Mouse (Mus musculus) thymus, postnatal 36 days (tissue): ENCODE data around the gene Gadd45a.

Source experiments
- DNase-seq, 2 experiments: peaks; one replicate each; pipeline ENCODE4 v3.0.0; 2022; ENCODE audit warnings: mixed read lengths in 2 of 2

The Gadd45a gene

GRCm38 (mm10) chr6:67036837-67037628, at the start of gene Gadd45a:
TSS of gene Gadd45a (minus strand) at chr6:67037457.
- DNase-seq: peak; percentile 95 to 98

DNA sequence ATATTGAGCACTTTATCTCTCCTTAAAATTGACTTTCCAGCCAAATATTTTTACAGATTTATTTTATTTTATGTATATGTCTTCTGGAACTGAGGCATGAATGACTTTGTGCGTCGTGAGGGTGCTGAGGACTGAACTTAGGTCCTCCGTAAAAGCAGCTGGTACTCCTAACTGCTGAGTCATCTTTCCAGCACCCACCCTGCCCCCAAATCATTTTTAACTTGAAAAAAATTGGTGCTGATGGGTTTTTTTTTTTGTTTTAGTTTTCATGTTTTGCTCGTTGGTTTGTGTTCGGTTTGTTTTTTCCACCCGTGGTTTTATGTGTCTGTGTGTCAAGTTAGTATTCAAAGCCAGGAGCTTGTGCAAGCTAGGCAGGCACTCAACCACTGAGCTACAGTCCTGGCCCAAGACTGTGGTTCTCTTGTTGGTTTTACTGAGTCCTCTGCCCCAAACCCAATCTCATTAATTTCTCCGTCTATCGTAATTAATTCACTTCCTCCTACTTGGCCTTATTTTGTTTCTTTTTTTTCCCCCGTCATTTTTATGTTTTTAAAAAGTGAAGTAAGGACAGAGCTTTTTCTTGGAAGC, 48.7 kb upstream of the Gadd45a start:
- DNase-seq: no peak

GRCm38 (mm10) chr6:67084465-67084864, 47.2 kb upstream of the Gadd45a start:
- DNase-seq: no peak

- DNase-seq: no peak
These were observed 43.9 kb upstream of the Gadd45a start for GRCm38 (mm10) chr6:67081141-67081540.

DNA sequence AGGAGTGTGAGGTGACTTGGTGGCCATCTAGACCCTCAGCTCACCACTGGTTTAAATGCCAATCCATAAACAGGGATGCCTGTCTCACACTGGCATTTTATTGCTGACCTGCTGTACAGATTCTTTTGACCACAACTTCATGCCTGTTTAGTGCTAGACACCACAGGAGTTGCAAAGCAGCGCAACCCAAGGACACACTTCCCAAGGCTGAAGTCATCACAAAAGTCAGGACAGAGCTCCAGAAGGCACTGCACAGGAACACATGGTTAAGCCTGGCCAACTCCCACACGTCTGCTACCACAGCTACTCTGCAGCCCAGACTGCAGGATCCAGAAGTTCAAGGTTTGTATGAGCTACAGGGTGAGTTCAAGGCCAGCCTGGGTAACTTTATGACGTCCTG, 40.8 kb upstream of the Gadd45a start:
- DNase-seq: no peak

- no peak for DNase-seq
These were observed 40.2 kb upstream of the Gadd45a start for GRCm38 (mm10) chr6:67077477-67077876.

- DNase-seq: no peak
These were observed 39.1 kb upstream of the Gadd45a start for GRCm38 (mm10) chr6:67076348-67076747.

GRCm38 (mm10) chr6:67074868-67075267, 37.6 kb upstream of the Gadd45a start:
- no peak for DNase-seq

GRCm38 (mm10) chr6:67073929-67074328, 36.7 kb upstream of the Gadd45a start:
- no peak for DNase-seq

- DNase-seq: no peak
These were observed 36.2 kb upstream of the Gadd45a start for GRCm38 (mm10) chr6:67073446-67073845.

DNA sequence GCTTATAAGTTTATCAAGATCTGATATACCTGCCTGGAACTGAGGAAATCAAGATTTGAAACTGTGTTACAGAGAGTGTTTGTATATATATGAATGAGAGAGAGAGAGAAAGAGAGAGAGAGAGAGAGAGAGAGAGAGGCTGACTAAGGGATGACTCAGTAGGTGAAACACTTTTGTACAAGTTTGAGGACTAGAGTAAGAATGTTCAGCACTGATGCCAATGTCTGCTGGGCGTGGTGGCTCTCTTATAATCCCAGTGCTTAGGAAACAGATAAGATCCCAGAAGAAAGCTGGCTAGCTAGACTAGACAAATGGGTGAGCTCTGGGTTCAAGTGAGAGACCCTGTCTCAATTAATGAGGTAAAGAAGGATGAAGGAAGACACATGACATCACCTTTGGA, 34.4 kb upstream of the Gadd45a start:
- DNase-seq: no peak

DNA sequence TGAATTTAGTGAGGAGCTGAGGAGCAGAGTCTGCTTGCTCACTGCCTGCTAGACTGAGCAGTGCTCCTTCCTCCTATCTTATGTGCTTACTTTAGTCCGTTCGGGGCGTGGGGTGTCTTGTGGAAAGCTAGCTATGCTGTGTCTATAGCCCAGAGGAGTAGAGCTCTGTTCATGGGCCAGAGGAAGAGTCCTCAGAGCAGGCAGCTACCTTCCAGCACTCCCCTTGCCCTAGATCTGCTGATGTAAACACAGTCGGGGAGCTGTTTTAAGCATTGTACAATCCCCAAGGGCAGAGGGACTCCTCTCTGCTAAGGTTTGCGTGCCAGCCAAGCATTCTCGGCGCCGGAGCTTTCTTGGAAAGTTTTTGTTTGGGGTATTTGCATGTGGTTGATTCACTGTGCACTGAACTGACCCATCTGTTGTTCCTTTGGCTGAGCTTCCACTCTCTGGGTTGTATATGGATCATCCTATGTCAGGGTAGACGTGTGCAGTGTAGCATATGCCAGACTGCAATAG, 32.6 kb upstream of the Gadd45a start:
- DNase-seq: no peak

- DNase-seq: no peak
These were observed 32.0 kb upstream of the Gadd45a start for GRCm38 (mm10) chr6:67069219-67069762.

DNA sequence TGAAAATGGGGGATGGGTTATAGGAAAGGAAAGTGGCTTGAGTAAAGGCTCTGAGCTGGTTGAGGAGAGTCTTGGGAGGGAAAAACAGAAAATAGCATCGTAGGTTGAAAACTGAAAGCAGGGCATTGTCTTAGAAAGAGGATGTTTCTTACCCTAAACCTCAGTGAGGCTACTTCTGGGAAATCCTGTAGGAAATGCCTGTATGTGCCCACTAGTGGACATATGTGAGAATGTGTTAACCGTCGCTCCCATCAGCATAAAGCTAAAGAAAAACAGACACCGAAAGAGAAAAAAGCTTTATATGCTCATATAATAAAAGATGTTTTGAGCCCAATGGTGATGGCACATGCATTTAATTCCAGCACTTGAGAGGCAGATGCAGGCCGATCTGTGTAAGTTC, 22.8 kb upstream of the Gadd45a start:
- no peak for DNase-seq

DNA sequence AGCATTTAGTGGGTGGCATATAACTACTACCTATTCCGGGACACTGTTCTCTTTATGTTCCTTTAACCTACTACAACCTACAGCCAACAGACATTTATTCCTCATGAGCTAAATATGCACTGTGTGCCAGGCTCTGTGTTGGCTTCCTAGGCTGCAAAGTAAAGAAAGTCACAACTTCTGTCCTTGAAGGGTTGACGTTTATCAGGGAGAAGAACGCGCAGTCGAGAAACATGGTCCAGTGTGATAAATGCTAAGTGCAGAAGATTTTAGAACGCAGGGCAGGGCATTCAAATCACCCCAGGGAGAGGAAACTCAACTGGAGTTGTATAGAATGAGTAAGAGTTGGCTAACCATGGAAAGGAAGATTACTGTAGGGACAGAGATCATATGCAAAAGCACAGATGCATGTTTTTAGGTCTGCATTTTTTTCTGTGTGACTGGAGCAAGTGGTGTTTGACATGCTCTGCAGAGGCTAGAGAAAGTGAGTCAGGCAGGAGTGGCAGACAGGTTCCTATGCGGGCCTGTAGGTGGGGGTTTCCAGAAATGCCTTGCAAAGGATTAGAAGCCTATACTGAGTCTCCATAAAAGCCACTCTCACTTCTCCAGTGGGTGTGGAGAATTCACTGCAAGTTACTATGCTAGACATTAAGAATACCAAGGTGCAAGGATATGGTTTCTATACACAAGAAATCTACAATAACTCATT, 20.9 kb upstream of the Gadd45a start:
- DNase-seq: no peak

GRCm38 (mm10) chr6:67057574-67057973, 20.3 kb upstream of the Gadd45a start:
- DNase-seq: no peak

DNA sequence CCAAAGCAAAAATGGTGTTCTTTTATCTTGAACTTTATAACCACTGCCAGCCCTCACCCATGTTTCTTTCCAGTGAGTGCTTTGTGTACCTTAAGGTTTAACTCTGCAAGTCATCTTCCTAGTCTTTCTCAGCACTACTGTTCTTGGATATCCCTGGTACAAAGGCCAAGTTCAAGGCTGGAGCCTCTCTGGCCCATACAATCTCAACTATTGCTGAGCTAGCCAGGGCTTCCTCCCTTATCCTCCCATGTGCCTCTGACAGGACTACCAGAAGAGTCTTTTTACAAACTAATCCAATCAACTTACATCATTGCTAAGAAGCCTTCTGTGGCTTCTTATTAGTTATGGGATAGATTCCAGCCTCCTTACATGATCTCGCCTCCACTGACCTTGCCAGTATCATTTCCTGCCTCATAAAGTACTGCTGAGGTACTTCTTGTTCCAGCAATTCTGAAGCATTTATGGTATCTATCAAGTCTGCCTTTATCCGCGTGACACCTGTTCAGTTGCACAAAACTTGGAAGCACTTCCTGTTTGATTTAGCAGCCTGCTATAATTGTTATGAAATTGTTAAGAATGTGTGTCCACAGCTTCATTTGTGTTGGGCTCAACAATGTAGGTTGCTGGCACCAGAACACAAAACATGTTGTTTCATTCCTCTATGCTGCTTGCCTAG, 19.8 kb upstream of the Gadd45a start:
- DNase-seq: no peak

- no peak for DNase-seq
These were observed 19.0 kb upstream of the Gadd45a start for GRCm38 (mm10) chr6:67056108-67056888.

DNA sequence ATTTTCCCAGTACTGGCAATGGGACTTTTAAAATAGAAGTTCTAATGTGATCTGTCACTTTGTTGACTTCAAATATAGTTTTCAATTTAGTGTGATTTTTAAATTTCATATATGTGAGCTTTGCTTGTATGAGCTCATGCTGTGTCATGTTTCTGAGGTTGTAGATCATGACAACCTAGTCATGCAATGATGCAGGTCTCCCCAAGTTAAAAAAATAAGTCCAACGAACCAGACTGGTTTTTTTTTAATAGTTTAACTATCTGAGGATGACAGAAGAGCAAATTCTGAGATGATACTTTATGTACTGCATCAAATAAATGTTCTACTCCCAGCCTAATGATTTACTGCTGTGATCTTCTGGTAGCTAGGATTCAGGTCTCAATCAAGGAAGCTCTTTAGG, 12.8 kb upstream of the Gadd45a start:
- no peak for DNase-seq

DNA sequence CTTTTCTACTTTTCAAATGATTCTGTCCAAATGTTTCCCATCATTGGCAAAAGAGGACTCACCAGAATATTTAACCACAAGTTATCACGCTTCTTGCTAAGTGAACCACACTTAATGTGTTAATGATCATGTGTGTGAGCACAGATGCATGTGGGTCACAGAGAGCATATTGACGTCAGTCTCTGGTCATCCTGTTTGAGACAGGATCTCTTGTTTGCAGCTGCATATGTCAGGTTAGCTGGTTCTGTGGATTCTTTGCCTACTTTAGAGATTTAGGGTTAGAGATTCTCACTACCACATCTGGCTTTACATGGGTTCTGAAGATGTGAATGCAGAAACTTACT, 12.4 kb upstream of the Gadd45a start:
- DNase-seq: no peak

- no peak for DNase-seq
These were observed 11.8 kb upstream of the Gadd45a start for GRCm38 (mm10) chr6:67048880-67049694.
